Mouse (Mus musculus): ENCODE data around the gene Ankrd60. TPM values are rescaled to one million over a fixed set of nuclear protein-coding genes. Genes with fewer than 3 reads are reported as not detected.

The Ankrd60 gene
- not detected in 2 replicates for total RNA-seq (2012; rRNA removed)

- in situ Hi-C loops (cut with MboI; ENCODE audit: low sequenced_read_pairs in 2 of 2, unreplicated experiment in 2 of 2): loop anchor here in 1 of 2 experiments (25.0 kb wide), 1 partner anchor 709 kb away; the partner anchor contains the start of gene Gnas
- no peak for DNase-seq (ENCODE audit: low read depth, low spot score)
- TF ChIP-seq HCFC1 (IDR thresholded peaks at IDR 0.05; ENCODE audit: borderline replicate concordance, insufficient read depth, low read length) (no peak), ZNF384 (IDR thresholded peaks at IDR 0.05; ENCODE audit: low read depth, low read length) (no peak), ZC3H11A (IDR thresholded peaks at IDR 0.05; ENCODE audit: borderline replicate concordance, low read depth, low read length) (no peak), MAFK (IDR thresholded peaks at IDR 0.05; ENCODE audit: insufficient read depth, low read depth, low read length) (no peak), CHD2 (IDR thresholded peaks at IDR 0.05; ENCODE audit: low read depth, low read length) (no peak)
- no peaks in the 10 kb centered on the region for H3K4me1 ChIP-seq (ENCODE audit: control insufficient read depth in 2 of 2, insufficient read depth in 2 of 2, low read length in 2 of 2, poor library complexity in 1 of 2)
- H3K9me3 ChIP-seq (ENCODE audit: control insufficient read depth, insufficient read depth, low read depth, low read length): no peaks in the 10 kb centered on the region
- peak within 1 kb of the TSS; percentile 63 to 73 for H3K4me3 ChIP-seq (ENCODE audit: insufficient read depth in 1 of 2, low read depth in 1 of 2, low read length in 2 of 2, poor library complexity in 1 of 2, severe bottlenecking in 1 of 2)
- H3K9ac ChIP-seq (ENCODE audit: insufficient read depth, low read depth, low read length, poor library complexity, severe bottlenecking): peak within 1 kb of the TSS; percentile 9; the same call in 1 of the 2 replicates
- H3K36me3 ChIP-seq (ENCODE audit: control insufficient read depth, insufficient read depth, low read length, poor library complexity, severe bottlenecking): no peaks in the 10 kb centered on the region
- H3K27ac ChIP-seq (ENCODE audit: insufficient read depth, low read depth, low read length, poor library complexity, severe bottlenecking): no peak within 1 kb of the TSS
Measured at GRCm38 (mm10) chr2:173577669-173578557, at the start of gene Ankrd60. Gene Ankrd60 (minus strand): TSS chr2:173578365.

- TF ChIP-seq CHD2 (IDR thresholded peaks at IDR 0.05; ENCODE audit: low read depth, low read length): no peak
- TF ChIP-seq HCFC1 (IDR thresholded peaks at IDR 0.05; ENCODE audit: borderline replicate concordance, insufficient read depth, low read length): no peak
- no peak for TF ChIP-seq ZNF384 (IDR thresholded peaks at IDR 0.05; ENCODE audit: low read depth, low read length)
- no peak for TF ChIP-seq ZC3H11A (IDR thresholded peaks at IDR 0.05; ENCODE audit: borderline replicate concordance, low read depth, low read length)
- no peak for TF ChIP-seq MAFK (IDR thresholded peaks at IDR 0.05; ENCODE audit: insufficient read depth, low read depth, low read length)
- DNase-seq (ENCODE audit: low read depth, low spot score): no peak
- Histone ChIP-seq H3K4me1 (ENCODE audit: control insufficient read depth in 2 of 2, insufficient read depth in 2 of 2, low read length in 2 of 2, poor library complexity in 1 of 2) (no peaks in the 10 kb centered on the region), H3K36me3 (ENCODE audit: control insufficient read depth, insufficient read depth, low read length, poor library complexity, severe bottlenecking) (no peaks in the 10 kb centered on the region), H3K4me3 (ENCODE audit: insufficient read depth in 1 of 2, low read depth in 1 of 2, low read length in 2 of 2, poor library complexity in 1 of 2, severe bottlenecking in 1 of 2) (no peak overlapping the region), H3K27ac (ENCODE audit: insufficient read depth, low read depth, low read length, poor library complexity, severe bottlenecking) (no peak overlapping the region), H3K9me3 (ENCODE audit: control insufficient read depth, insufficient read depth, low read depth, low read length) (no peaks in the 10 kb centered on the region), H3K9ac (ENCODE audit: insufficient read depth, low read depth, low read length, poor library complexity, severe bottlenecking) (no peak overlapping the region)
- in situ Hi-C loops (cut with MboI; ENCODE audit: low sequenced_read_pairs in 2 of 2, unreplicated experiment in 2 of 2): no loop called here
Measured at GRCm38 (mm10) chr2:173625786-173626185, 47.6 kb upstream of the Ankrd60 start.

GRCm38 (mm10) chr2:173624667-173625066 lies 46.5 kb upstream of the Ankrd60 start:
- no peak overlapping the region for H3K4me3 ChIP-seq (ENCODE audit: insufficient read depth in 1 of 2, low read depth in 1 of 2, low read length in 2 of 2, poor library complexity in 1 of 2, severe bottlenecking in 1 of 2)
- H3K4me1 ChIP-seq (ENCODE audit: control insufficient read depth in 2 of 2, insufficient read depth in 2 of 2, low read length in 2 of 2, poor library complexity in 1 of 2): no peaks in the 10 kb centered on the region
- in situ Hi-C loops (cut with MboI; ENCODE audit: low sequenced_read_pairs in 2 of 2, unreplicated experiment in 2 of 2): no loop called here
- H3K9me3 ChIP-seq (ENCODE audit: control insufficient read depth, insufficient read depth, low read depth, low read length): no peaks in the 10 kb centered on the region
- H3K36me3 ChIP-seq (ENCODE audit: control insufficient read depth, insufficient read depth, low read length, poor library complexity, severe bottlenecking): no peaks in the 10 kb centered on the region
- DNase-seq (ENCODE audit: low read depth, low spot score): no peak
- H3K9ac ChIP-seq (ENCODE audit: insufficient read depth, low read depth, low read length, poor library complexity, severe bottlenecking): no peak overlapping the region
- no peak overlapping the region for H3K27ac ChIP-seq (ENCODE audit: insufficient read depth, low read depth, low read length, poor library complexity, severe bottlenecking)
- no peak for TF ChIP-seq CHD2 (IDR thresholded peaks at IDR 0.05; ENCODE audit: low read depth, low read length)
- no peak for TF ChIP-seq MAFK (IDR thresholded peaks at IDR 0.05; ENCODE audit: insufficient read depth, low read depth, low read length)
- TF ChIP-seq ZNF384 (IDR thresholded peaks at IDR 0.05; ENCODE audit: low read depth, low read length): no peak

DNA sequence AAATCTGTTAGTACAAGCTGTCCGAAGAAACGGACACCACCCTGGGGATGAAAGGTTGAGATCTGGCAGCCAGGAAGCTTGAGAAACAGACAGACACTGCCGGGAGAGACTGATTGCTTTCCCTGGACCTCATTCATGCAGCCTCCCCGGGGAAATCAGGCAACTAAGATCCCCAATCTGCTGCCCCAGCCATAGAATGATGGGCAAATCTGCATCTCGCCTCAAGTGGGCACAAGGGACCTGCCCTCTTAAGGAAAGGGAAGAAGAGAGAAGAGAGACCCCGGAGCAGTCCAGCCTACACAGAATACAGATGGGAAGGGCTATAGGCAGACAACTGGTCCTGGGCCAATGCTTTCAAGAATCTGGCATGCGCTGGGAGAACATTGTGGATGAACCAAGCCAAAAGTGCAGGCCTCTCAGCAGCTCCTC lies 44.0 kb upstream of the Ankrd60 start:
- DNase-seq (ENCODE audit: low read depth, low spot score): no peak
- no peak overlapping the region for H3K4me3 ChIP-seq (ENCODE audit: insufficient read depth in 1 of 2, low read depth in 1 of 2, low read length in 2 of 2, poor library complexity in 1 of 2, severe bottlenecking in 1 of 2)
- no peak overlapping the region for H3K27ac ChIP-seq (ENCODE audit: insufficient read depth, low read depth, low read length, poor library complexity, severe bottlenecking)
- H3K4me1 ChIP-seq (ENCODE audit: control insufficient read depth in 2 of 2, insufficient read depth in 2 of 2, low read length in 2 of 2, poor library complexity in 1 of 2): no peaks in the 10 kb centered on the region
- TF ChIP-seq ZNF384 (IDR thresholded peaks at IDR 0.05; ENCODE audit: low read depth, low read length) (no peak), HCFC1 (IDR thresholded peaks at IDR 0.05; ENCODE audit: borderline replicate concordance, insufficient read depth, low read length) (no peak), ZC3H11A (IDR thresholded peaks at IDR 0.05; ENCODE audit: borderline replicate concordance, low read depth, low read length) (no peak), MAFK (IDR thresholded peaks at IDR 0.05; ENCODE audit: insufficient read depth, low read depth, low read length) (no peak), CHD2 (IDR thresholded peaks at IDR 0.05; ENCODE audit: low read depth, low read length) (no peak)
- no peak overlapping the region for H3K9ac ChIP-seq (ENCODE audit: insufficient read depth, low read depth, low read length, poor library complexity, severe bottlenecking)
- no peaks in the 10 kb centered on the region for H3K36me3 ChIP-seq (ENCODE audit: control insufficient read depth, insufficient read depth, low read length, poor library complexity, severe bottlenecking)
- in situ Hi-C loops (cut with MboI; ENCODE audit: low sequenced_read_pairs in 2 of 2, unreplicated experiment in 2 of 2): no loop called here
- H3K9me3 ChIP-seq (ENCODE audit: control insufficient read depth, insufficient read depth, low read depth, low read length): no peaks in the 10 kb centered on the region
